Mouse (Mus musculus) cerebellum, adult 2 months (tissue): ENCODE measurements around the gene Clcn3. TPM values are rescaled to one million over a fixed set of nuclear protein-coding genes. Genes with fewer than 3 reads are reported as not detected.

Experiments
- DNase-seq, 2 experiments: peaks; one replicate each; pipeline ENCODE4 v3.0.0; 2021
- H3K27ac ChIP-seq: fragments of 200-500 bp; 2 replicates; pipeline ENCODE4 v1.5.1; 2012; ENCODE audit warnings: low read length, control low read depth, inconsistent platforms; ENCODE audit not compliant: insufficient read depth
- H3K27me3 ChIP-seq: fragments of 200-500 bp; 2 replicates; pipeline ENCODE4 v1.6.1; 2012; ENCODE audit warnings: inconsistent platforms, mild to moderate bottlenecking, low read length, moderate library complexity; ENCODE audit not compliant: control insufficient read depth, insufficient read depth
- H3K4me1 ChIP-seq: fragments of 200-500 bp; 2 replicates; pipeline ENCODE4 v1.6.1; 2011; ENCODE audit warnings: low read length; ENCODE audit not compliant: control insufficient read depth, insufficient read depth
- H3K4me3 ChIP-seq: fragments of 200-500 bp; replicated peaks from 2 replicates; pipeline ENCODE3; 2011; ENCODE audit warnings: mild to moderate bottlenecking, low read depth, low read length, control low read depth; ENCODE audit not compliant: insufficient read depth
- CTCF ChIP-seq: fragments of 200-500 bp; IDR thresholded peaks from 2 replicates; pipeline ENCODE4 v1.5.1; 2011; ENCODE audit warnings: low read depth, mild to moderate bottlenecking, control low read depth, low read length, moderate library complexity, borderline replicate concordance; ENCODE audit not compliant: insufficient read depth
- POLR2A ChIP-seq: fragments of 200-500 bp; IDR thresholded peaks from 2 replicates; pipeline ENCODE4 v1.6.1; 2011; ENCODE audit warnings: low read length, control low read depth, borderline replicate concordance; ENCODE audit not compliant: insufficient read depth
- WGBS: fragments of 180-500 bp; shearing (Covaris S2); methylation state at CpG from one replicate; pipeline ENCODE4 v1.1.7; 2018; 5-methylcytosine and 5-hydroxymethylcytosine counted together
- polyA plus RNA-seq: library from polyadenylated mRNA; depleted of rRNA; stranded (reverse); fragments of >200 nt; gene quantifications from 2 replicates; pipeline ENCODE4 v1.2.3, GENCODE M21; 2012; rRNA removed

Gene Clcn3
- polyA plus RNA-seq, 1 experiment, result 81.0 TPM

DNA sequence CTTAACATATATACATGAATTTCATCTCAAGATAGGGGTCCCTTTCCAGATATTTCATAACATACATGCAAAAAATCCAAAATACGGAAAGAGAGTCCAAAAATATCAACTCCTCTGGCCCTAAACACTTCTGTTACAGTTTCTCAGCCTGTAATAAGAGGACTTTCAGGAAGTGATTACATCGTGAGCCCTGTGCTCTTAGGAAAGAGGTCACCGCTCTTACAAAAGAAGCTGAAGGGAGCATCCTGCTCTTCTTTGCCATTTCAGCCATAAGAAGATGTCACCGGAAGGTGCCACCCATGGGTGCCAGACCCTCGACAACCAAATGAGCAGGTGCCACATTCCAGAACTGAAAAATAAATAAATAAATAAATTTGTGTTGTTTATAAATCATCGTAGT lies 121.3 kb downstream of the Clcn3 start:
- no peaks in the 10 kb centered on the region for H3K4me1 ChIP-seq
- H3K27ac ChIP-seq, result no peak overlapping the region
- TF ChIP-seq CTCF, result no peak
- no peak for TF ChIP-seq POLR2A
- H3K27me3 ChIP-seq, result no peaks in the 10 kb centered on the region
- no peak overlapping the region for H3K4me3 ChIP-seq
- 91% methylated on average over 6 of the region's 6 CpGs for WGBS
- DNase-seq, result no peak

DNA sequence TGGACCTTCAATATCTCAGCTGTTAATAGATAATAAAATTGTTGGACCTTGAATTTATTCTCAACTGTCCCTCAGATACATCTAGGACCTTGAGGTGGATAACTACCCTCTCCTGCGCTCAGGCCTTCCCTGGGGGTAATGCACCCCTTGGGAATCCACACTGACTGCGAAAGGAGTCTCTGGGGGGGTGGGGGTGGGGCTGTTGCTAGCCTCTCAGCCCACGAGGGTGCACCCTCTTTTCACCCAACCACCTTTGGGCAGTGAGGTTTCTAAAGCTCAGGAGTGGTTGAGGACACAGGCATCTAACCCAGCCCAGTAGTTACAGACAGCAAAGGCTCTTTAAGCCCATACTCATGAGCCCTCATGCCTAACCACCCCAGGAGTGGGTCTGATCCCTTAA lies 122.4 kb downstream of the Clcn3 start:
- no peaks in the 10 kb centered on the region for H3K4me1 ChIP-seq
- H3K4me3 ChIP-seq, result no peak overlapping the region
- H3K27me3 ChIP-seq, result no peaks in the 10 kb centered on the region
- TF ChIP-seq CTCF (no peak), POLR2A (no peak)
- H3K27ac ChIP-seq, result no peak overlapping the region
- WGBS, result 66% methylated on average over 3 of the region's 3 CpGs
- no peak for DNase-seq

Other genes starting within 250 kb of the Clcn3 start
- 46.0 and 50.4 TPM in 2 replicates for gene Hpf1, start 92.9 kb downstream of the Clcn3 start, polyA plus RNA-seq
- 22.5 and 23.6 TPM in 2 replicates for gene Nek1, start 9.9 kb upstream of the Clcn3 start, polyA plus RNA-seq
- 4.7 and 5.5 TPM in 2 replicates for gene Sh3rf1, start 240.6 kb upstream of the Clcn3 start, polyA plus RNA-seq